Mouse (Mus musculus): Measurements from ENCODE around the gene Vti1a. TPM values are rescaled to one million over a fixed set of nuclear protein-coding genes. Genes with fewer than 3 reads are reported as not detected.
A peak's percentile ranks its signal among the peaks of the same experiment; 100 is the strongest.

The Vti1a gene
- polyA plus RNA-seq, 1 experiment from 2014 or later, result 26.1 TPM

DNA sequence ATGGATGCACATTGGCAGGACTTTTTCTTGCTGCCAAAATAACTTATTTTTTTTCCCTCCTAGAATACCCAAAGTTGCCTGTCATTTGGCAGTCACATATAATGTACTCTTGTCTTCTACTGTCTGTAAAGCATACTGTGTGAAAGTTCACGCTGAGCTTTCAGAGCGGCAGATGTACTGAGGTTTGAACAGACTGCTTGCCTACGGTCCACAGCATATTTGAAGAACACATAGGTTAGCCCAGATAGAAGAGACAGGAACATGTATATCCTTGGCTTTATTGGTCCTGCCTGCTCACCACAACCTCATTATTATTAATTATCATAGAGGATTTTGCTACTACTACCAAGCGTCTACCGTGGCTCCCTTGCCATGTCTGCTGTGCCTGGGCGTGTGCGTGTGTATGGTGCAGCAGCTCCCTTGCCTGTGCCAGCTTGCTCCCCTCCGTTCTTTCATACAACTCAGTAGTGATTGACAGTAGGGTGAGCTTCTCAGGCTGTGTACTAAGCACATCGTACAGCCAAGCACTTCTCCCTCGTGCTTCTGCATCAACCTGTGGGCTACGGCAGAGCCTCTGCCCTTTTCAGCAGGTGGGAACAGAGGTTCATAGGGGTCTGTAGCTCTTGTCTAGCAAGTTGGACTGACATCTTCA lies 107.1 kb downstream of the Vti1a start:
- peaks cover 7% of the 10 kb centered on the region for H3K4me1 ChIP-seq (ENCODE audit: control insufficient read depth, insufficient read depth, low read length)
- no peak overlapping the region for H3K9ac ChIP-seq (ENCODE audit: low read length)
- no peak overlapping the region for H3K4me3 ChIP-seq (ENCODE audit: low read depth, low read length)
- no peak overlapping the region for H3K4me2 ChIP-seq (ENCODE audit: low read depth)
- H3K9me3 ChIP-seq (ENCODE audit: control insufficient read depth, low read length), result no peaks in the 10 kb centered on the region
- H3K36me3 ChIP-seq (ENCODE audit: control insufficient read depth, insufficient read depth, low read length), result no peaks in the 10 kb centered on the region
- DNase-seq (ENCODE audit: low spot score), result no peak
- H3K27me3 ChIP-seq (ENCODE audit: control insufficient read depth, insufficient read depth, low read length), result no peaks in the 10 kb centered on the region
- 87% methylated on average over 11 of the region's 11 CpGs for WGBS
- no peak for ATAC-seq (ENCODE audit: insufficient read depth, low FRiP score, low TSS enrichment)
- H3K27ac ChIP-seq (ENCODE audit: low read depth, low read length), result no peak overlapping the region

DNA sequence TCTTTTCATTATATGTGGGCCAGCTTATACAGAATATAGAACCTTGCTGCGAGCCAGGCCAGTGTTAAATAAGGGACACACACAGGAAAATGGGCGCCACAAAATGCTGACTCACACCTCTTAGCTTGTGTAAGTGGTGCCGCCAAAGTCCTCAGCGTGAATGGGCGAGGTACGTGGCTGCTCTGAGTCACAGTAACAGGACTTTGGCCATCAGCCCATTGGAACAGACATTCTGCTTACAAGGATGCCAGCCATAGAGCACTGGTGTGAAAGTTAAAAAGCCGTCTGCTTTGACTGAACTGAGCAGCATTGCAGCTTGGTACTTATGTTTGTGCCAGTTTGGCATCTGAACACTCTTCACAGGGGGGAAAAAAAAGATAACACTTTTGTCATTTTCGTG lies 107.9 kb downstream of the Vti1a start:
- no peak overlapping the region for H3K9ac ChIP-seq (ENCODE audit: low read length)

GRCm38 (mm10) chr19:55424507-55424906 lies 108.4 kb downstream of the Vti1a start:
- no peak for ATAC-seq (ENCODE audit: insufficient read depth, low FRiP score, low TSS enrichment)
- Histone ChIP-seq H3K4me1 (ENCODE audit: control insufficient read depth, insufficient read depth, low read length) (peaks cover 7% of the 10 kb centered on the region), H3K27ac (ENCODE audit: low read depth, low read length) (no peak overlapping the region), H3K4me3 (ENCODE audit: low read depth, low read length) (no peak overlapping the region), H3K9me3 (ENCODE audit: control insufficient read depth, low read length) (no peaks in the 10 kb centered on the region), H3K9ac (ENCODE audit: low read length) (no peak overlapping the region), H3K27me3 (ENCODE audit: control insufficient read depth, insufficient read depth, low read length) (no peaks in the 10 kb centered on the region), H3K36me3 (ENCODE audit: control insufficient read depth, insufficient read depth, low read length) (no peaks in the 10 kb centered on the region), H3K4me2 (ENCODE audit: low read depth) (no peak overlapping the region)
- 84% methylated on average over 6 of the region's 6 CpGs for WGBS
- no peak for DNase-seq (ENCODE audit: low spot score)

More for the DNA sequence above, 107.9 kb downstream of the Vti1a start:
- Histone ChIP-seq H3K36me3 (ENCODE audit: control insufficient read depth, insufficient read depth, low read length) (no peaks in the 10 kb centered on the region), H3K9me3 (ENCODE audit: control insufficient read depth, low read length) (no peaks in the 10 kb centered on the region), H3K4me3 (ENCODE audit: low read depth, low read length) (no peak overlapping the region), H3K4me2 (ENCODE audit: low read depth) (no peak overlapping the region), H3K27ac (ENCODE audit: low read depth, low read length) (no peak overlapping the region), H3K27me3 (ENCODE audit: control insufficient read depth, insufficient read depth, low read length) (no peaks in the 10 kb centered on the region), H3K4me1 (ENCODE audit: control insufficient read depth, insufficient read depth, low read length) (peaks cover 7% of the 10 kb centered on the region)
- WGBS, result 85% methylated on average over 8 of the region's 8 CpGs
- ATAC-seq (ENCODE audit: insufficient read depth, low FRiP score, low TSS enrichment), result no peak
- no peak for DNase-seq (ENCODE audit: low spot score)

- Histone ChIP-seq H3K9ac (ENCODE audit: low read length) (no peak overlapping the region), H3K27ac (ENCODE audit: low read depth, low read length) (no peak overlapping the region), H3K36me3 (ENCODE audit: control insufficient read depth, insufficient read depth, low read length) (no peaks in the 10 kb centered on the region), H3K9me3 (ENCODE audit: control insufficient read depth, low read length) (no peaks in the 10 kb centered on the region), H3K4me3 (ENCODE audit: low read depth, low read length) (no peak overlapping the region), H3K27me3 (ENCODE audit: control insufficient read depth, insufficient read depth, low read length) (no peaks in the 10 kb centered on the region), H3K4me1 (ENCODE audit: control insufficient read depth, insufficient read depth, low read length) (no peaks in the 10 kb centered on the region), H3K4me2 (ENCODE audit: low read depth) (no peak overlapping the region)
- DNase-seq (ENCODE audit: low spot score), result no peak
- 89% methylated on average over 3 of the region's 3 CpGs for WGBS
- no peak for ATAC-seq (ENCODE audit: insufficient read depth, low FRiP score, low TSS enrichment)
Measured at GRCm38 (mm10) chr19:55440306-55440705, 124.2 kb downstream of the Vti1a start.

- Histone ChIP-seq H3K36me3 (ENCODE audit: control insufficient read depth, insufficient read depth, low read length) (no peaks in the 10 kb centered on the region), H3K27ac (ENCODE audit: low read depth, low read length) (no peak overlapping the region), H3K9me3 (ENCODE audit: control insufficient read depth, low read length) (no peaks in the 10 kb centered on the region), H3K4me2 (ENCODE audit: low read depth) (no peak overlapping the region), H3K4me3 (ENCODE audit: low read depth, low read length) (no peak overlapping the region), H3K9ac (ENCODE audit: low read length) (no peak overlapping the region), H3K4me1 (ENCODE audit: control insufficient read depth, insufficient read depth, low read length) (no peaks in the 10 kb centered on the region), H3K27me3 (ENCODE audit: control insufficient read depth, insufficient read depth, low read length) (no peaks in the 10 kb centered on the region; the same call in 1 of the 2 replicates)
- no peak for ATAC-seq (ENCODE audit: insufficient read depth, low FRiP score, low TSS enrichment)
- 74% methylated on average over 8 of the region's 8 CpGs for WGBS
- no peak for DNase-seq (ENCODE audit: low spot score)
Measured at GRCm38 (mm10) chr19:55443618-55444017, 127.5 kb downstream of the Vti1a start.

- Histone ChIP-seq H3K4me2 (ENCODE audit: low read depth) (no peak overlapping the region), H3K27ac (ENCODE audit: low read depth, low read length) (no peak overlapping the region), H3K4me1 (ENCODE audit: control insufficient read depth, insufficient read depth, low read length) (peaks cover 8% of the 10 kb centered on the region), H3K4me3 (ENCODE audit: low read depth, low read length) (no peak overlapping the region), H3K27me3 (ENCODE audit: control insufficient read depth, insufficient read depth, low read length) (no peaks in the 10 kb centered on the region; the same call in 1 of the 2 replicates), H3K9me3 (ENCODE audit: control insufficient read depth, low read length) (no peaks in the 10 kb centered on the region), H3K9ac (ENCODE audit: low read length) (no peak overlapping the region), H3K36me3 (ENCODE audit: control insufficient read depth, insufficient read depth, low read length) (no peaks in the 10 kb centered on the region)
- ATAC-seq (ENCODE audit: insufficient read depth, low FRiP score, low TSS enrichment) (no peak), DNase-seq (ENCODE audit: low spot score) (peak; percentile 32)
- WGBS, result 36% methylated on average over 13 of the region's 13 CpGs
Measured at GRCm38 (mm10) chr19:55449084-55449483, 133.0 kb downstream of the Vti1a start.

DNA sequence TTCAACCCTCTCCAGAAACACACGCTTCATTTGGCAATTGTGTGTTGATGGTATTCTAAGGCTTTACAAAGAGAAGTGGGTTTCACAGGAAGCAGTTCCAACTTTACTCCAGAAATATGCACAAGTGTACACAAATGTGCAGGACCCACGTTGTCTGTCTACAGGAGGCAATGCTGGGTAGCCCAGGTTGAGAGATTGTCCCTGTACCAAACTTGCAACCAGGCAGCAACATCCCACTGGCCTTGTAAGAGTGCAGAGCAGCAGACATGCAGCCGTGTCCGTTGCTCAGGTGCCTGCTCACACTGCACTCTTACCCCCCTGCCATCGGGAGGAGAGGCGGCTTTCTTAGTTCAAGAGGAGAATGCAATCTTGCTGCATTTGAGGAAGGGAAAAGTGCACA lies 133.4 kb downstream of the Vti1a start:
- no peak overlapping the region; the same call in 1 of the 2 replicates for H3K9ac ChIP-seq (ENCODE audit: low read length)
- no peak overlapping the region for H3K4me2 ChIP-seq (ENCODE audit: low read depth)
- DNase-seq (ENCODE audit: low spot score) (no peak), ATAC-seq (ENCODE audit: insufficient read depth, low FRiP score, low TSS enrichment) (no peak)
- no peaks in the 10 kb centered on the region for H3K36me3 ChIP-seq (ENCODE audit: control insufficient read depth, insufficient read depth, low read length)
- peaks cover 8% of the 10 kb centered on the region for H3K4me1 ChIP-seq (ENCODE audit: control insufficient read depth, insufficient read depth, low read length)
- 0 out of 2 replicates have a peak overlapping the region, but pooled peaks have one; percentile 14 for H3K27ac ChIP-seq (ENCODE audit: low read depth, low read length)
- H3K9me3 ChIP-seq (ENCODE audit: control insufficient read depth, low read length), result no peaks in the 10 kb centered on the region
- no peak overlapping the region for H3K4me3 ChIP-seq (ENCODE audit: low read depth, low read length)
- H3K27me3 ChIP-seq (ENCODE audit: control insufficient read depth, insufficient read depth, low read length), result no peaks in the 10 kb centered on the region; the same call in 1 of the 2 replicates
- 36% methylated on average over 6 of the region's 6 CpGs for WGBS

- Histone ChIP-seq H3K4me3 (ENCODE audit: low read depth, low read length) (no peak overlapping the region), H3K9me3 (ENCODE audit: control insufficient read depth, low read length) (no peaks in the 10 kb centered on the region), H3K9ac (ENCODE audit: low read length) (no peak overlapping the region), H3K36me3 (ENCODE audit: control insufficient read depth, insufficient read depth, low read length) (no peaks in the 10 kb centered on the region), H3K4me2 (ENCODE audit: low read depth) (no peak overlapping the region), H3K4me1 (ENCODE audit: control insufficient read depth, insufficient read depth, low read length) (peaks cover 9% of the 10 kb centered on the region), H3K27me3 (ENCODE audit: control insufficient read depth, insufficient read depth, low read length) (no peaks in the 10 kb centered on the region), H3K27ac (ENCODE audit: low read depth, low read length) (no peak overlapping the region)
- WGBS, result 29% methylated on average over 21 of the region's 21 CpGs
- ATAC-seq (ENCODE audit: insufficient read depth, low FRiP score, low TSS enrichment), result no peak
- DNase-seq (ENCODE audit: low spot score), result no peak
Measured at GRCm38 (mm10) chr19:55456325-55457091, 140.4 kb downstream of the Vti1a start.

GRCm38 (mm10) chr19:55461963-55462362 lies 145.9 kb downstream of the Vti1a start:
- no peak overlapping the region for H3K27ac ChIP-seq (ENCODE audit: low read depth, low read length)
- WGBS, result 95% methylated on average over 12 of the region's 12 CpGs
- no peak for ATAC-seq (ENCODE audit: insufficient read depth, low FRiP score, low TSS enrichment)
- 0 out of 2 replicates have a peak, but pooled peaks cover under 1% of the 10 kb centered on the region for H3K4me1 ChIP-seq (ENCODE audit: control insufficient read depth, insufficient read depth, low read length)
- no peaks in the 10 kb centered on the region for H3K9me3 ChIP-seq (ENCODE audit: control insufficient read depth, low read length)
- H3K27me3 ChIP-seq (ENCODE audit: control insufficient read depth, insufficient read depth, low read length), result no peaks in the 10 kb centered on the region
- H3K36me3 ChIP-seq (ENCODE audit: control insufficient read depth, insufficient read depth, low read length), result no peaks in the 10 kb centered on the region
- H3K4me3 ChIP-seq (ENCODE audit: low read depth, low read length), result no peak overlapping the region
- DNase-seq (ENCODE audit: low spot score), result no peak
- H3K4me2 ChIP-seq (ENCODE audit: low read depth), result no peak overlapping the region
- H3K9ac ChIP-seq (ENCODE audit: low read length), result no peak overlapping the region

All from neural tube, embryonic 11.5 days (tissue).